Mouse (Mus musculus): ENCODE data around the gene Pih1d1.

DNA sequence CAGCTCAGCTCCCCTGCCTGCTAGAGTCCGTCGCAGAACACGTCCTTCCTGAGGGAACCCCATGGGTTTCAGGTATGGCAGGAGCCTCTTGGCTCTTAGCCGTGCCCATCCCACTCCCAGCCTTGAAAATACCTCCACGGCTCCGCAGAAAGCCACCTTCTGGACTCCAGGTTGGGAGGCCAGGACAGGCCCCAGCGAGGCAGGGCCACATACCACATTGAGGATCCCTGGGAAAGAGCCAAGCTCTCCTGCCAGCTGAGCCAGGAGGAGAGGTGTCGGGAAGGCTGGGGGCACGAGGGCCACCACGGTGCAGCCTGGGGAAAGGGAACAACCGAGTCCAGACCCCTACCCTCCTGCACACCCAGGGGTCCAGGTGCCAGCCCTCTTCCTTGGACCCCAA is 6.8 kb upstream of the Pih1d1 start:
- TF ChIP-seq CTCF (IDR thresholded peaks at IDR 0.05; ENCODE audit: insufficient read depth, low read length) (no peak), POLR2A (IDR thresholded peaks at IDR 0.05; ENCODE audit: borderline replicate concordance, extremely low read depth, low read depth, low read length) (no peak)
